20 mouse cellular contexts compared by ENCODE assay signal in the genomic region with DNA sequence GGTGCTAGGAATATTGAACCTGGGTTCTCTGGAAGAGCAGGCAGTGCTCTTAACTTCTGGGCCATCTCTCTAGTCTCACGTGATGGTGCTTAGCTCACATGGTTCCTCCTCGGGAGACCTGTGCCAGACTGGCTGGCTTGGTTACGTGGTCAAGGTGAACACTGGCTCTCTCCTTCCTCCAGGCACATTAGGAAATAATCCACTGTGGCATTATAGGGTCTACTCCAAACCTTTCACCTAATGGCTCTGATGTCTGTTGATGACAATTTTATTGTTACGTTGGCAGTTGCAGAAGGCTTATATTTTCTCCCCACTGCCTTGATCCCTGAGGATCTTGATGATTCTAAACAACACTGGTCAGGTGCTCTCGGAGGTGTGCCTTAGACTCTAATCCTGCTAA. TPM values are rescaled to one million over a fixed set of nuclear protein-coding genes. Genes with fewer than 3 reads are reported as not detected.
A peak's percentile ranks its signal among the peaks of the same experiment; 100 is the strongest.
DNase-seq lines count a peak whose midpoint lies in the region; ATAC-seq and TF ChIP-seq lines count a peak whose summit lies in the region.
"Had no signal": no experiment of that assay in that cellular context is flagged by ENCODE, and none has a peak within 500 bp of the region (broad histone marks: within the 10 kb centered on the region; RNA-seq: fewer than 3 reads in every experiment).

No protein-coding gene starts in this region.

- 74% methylated on average over 5 of the region's 5 CpGs for WGBS in intestine, embryonic 16.5 days
- WGBS in intestine, embryonic 15.5 days = 80% methylated on average over 5 of the region's 5 CpGs
- 63% methylated on average over 5 of the region's 5 CpGs for WGBS in stomach, postnatal 0 days
- WGBS in midbrain, embryonic 16.5 days = 86% methylated on average over 5 of the region's 5 CpGs

- H3K4me3 ChIP-seq in intestine, embryonic 16.5 days (ENCODE audit: low read length) = no peak overlapping the region
- H3K4me3 ChIP-seq in intestine, embryonic 15.5 days (replicated peaks) = no peak overlapping the region
- no peak overlapping the region for H3K4me3 ChIP-seq in bone marrow macrophage, adult 2 months (ENCODE audit: insufficient read depth, low read length)
- H3K4me3 ChIP-seq in cortical plate, adult 2 months (ENCODE audit: insufficient read depth, low read length) = no peak overlapping the region
- no peak overlapping the region for H3K4me3 ChIP-seq in stomach, postnatal 0 days (ENCODE audit: low read depth, low read length)
- H3K4me3 ChIP-seq in midbrain, embryonic 16.5 days (ENCODE audit: low read depth, low read length) = no peak overlapping the region
- H3K4me3 ChIP-seq: embryonic facial prominence, embryonic 12.5 days; forebrain, embryonic 13.5 days; heart, adult 2 months; heart, embryonic 15.5 days; hindbrain, embryonic 13.5 days had no signal

- peaks cover 6% of the 10 kb centered on the region; the same call in 1 of the 2 replicates for H3K36me3 ChIP-seq in intestine, embryonic 16.5 days (ENCODE audit: control insufficient read depth, insufficient read depth, low read length)
- peaks cover 15% of the 10 kb centered on the region; the same call in 1 of the 2 replicates for H3K36me3 ChIP-seq in intestine, embryonic 15.5 days
- peaks cover 19% of the 10 kb centered on the region for H3K36me3 ChIP-seq in stomach, postnatal 0 days (ENCODE audit: control insufficient read depth, insufficient read depth, low read length)
- peaks cover 22% of the 10 kb centered on the region for H3K36me3 ChIP-seq in midbrain, embryonic 16.5 days (ENCODE audit: control insufficient read depth, insufficient read depth, low read length)

- no peak overlapping the region for H3K4me2 ChIP-seq in intestine, embryonic 16.5 days (ENCODE audit: low read depth, low read length)
- H3K4me2 ChIP-seq in intestine, embryonic 15.5 days (replicated peaks) = no peak overlapping the region
- H3K4me2 ChIP-seq in stomach, postnatal 0 days (replicated peaks; ENCODE audit: low read depth) = no peak overlapping the region
- H3K4me2 ChIP-seq in midbrain, embryonic 16.5 days (ENCODE audit: low read length) = no peak overlapping the region
- H3K4me2 ChIP-seq: embryonic facial prominence, embryonic 12.5 days; forebrain, embryonic 13.5 days; heart, embryonic 11.5 days; heart, embryonic 15.5 days; hindbrain, embryonic 13.5 days had no signal

- no peak for DNase-seq in stomach, postnatal 0 days (ENCODE audit: low spot score)
- DNase-seq: cerebellum, adult 11 months; cerebellum, adult 8-10 months; cerebellum, postnatal 14 days; forebrain, postnatal 0 days; heart, adult 2 months; heart, postnatal 14 days had no signal

- H3K27me3 ChIP-seq in intestine, embryonic 16.5 days (replicated peaks; ENCODE audit: control insufficient read depth, insufficient read depth, low read length) = no peaks in the 10 kb centered on the region
- no peaks in the 10 kb centered on the region for H3K27me3 ChIP-seq in intestine, embryonic 15.5 days (replicated peaks)
- no peaks in the 10 kb centered on the region for H3K27me3 ChIP-seq in stomach, postnatal 0 days (ENCODE audit: control insufficient read depth, insufficient read depth, low read length)
- H3K27me3 ChIP-seq in midbrain, embryonic 16.5 days (ENCODE audit: control insufficient read depth, insufficient read depth, low read depth, low read length) = no peaks in the 10 kb centered on the region
- H3K27me3 ChIP-seq: embryonic facial prominence, embryonic 12.5 days; forebrain, embryonic 13.5 days; heart, embryonic 15.5 days; hindbrain, embryonic 13.5 days had no signal

- peak overlapping the region; percentile 37; the same call in 1 of the 2 replicates for H3K9ac ChIP-seq in intestine, embryonic 16.5 days (ENCODE audit: low read depth, low read length)
- H3K9ac ChIP-seq in intestine, embryonic 15.5 days = no peak overlapping the region
- H3K9ac ChIP-seq in stomach, postnatal 0 days (ENCODE audit: low read length) = no peak overlapping the region
- no peak overlapping the region for H3K9ac ChIP-seq in midbrain, embryonic 16.5 days (ENCODE audit: low read depth, low read length)
- H3K9ac ChIP-seq: embryonic facial prominence, embryonic 12.5 days; forebrain, embryonic 13.5 days; forebrain, postnatal 0 days; heart, embryonic 15.5 days; hindbrain, embryonic 13.5 days had no signal

- no peak for TF ChIP-seq CTCF in bone marrow macrophage, adult 2 months (IDR thresholded peaks at IDR 0.05; ENCODE audit: low read depth, low read length)
- TF ChIP-seq CTCF in cortical plate, adult 2 months (IDR thresholded peaks at IDR 0.05; ENCODE audit: extremely low read depth, insufficient read depth, low read length) = no peak
- no peak for TF ChIP-seq CTCF in stomach, postnatal 0 days (IDR thresholded peaks at IDR 0.05; ENCODE audit: low read depth)

- ATAC-seq in intestine, embryonic 16.5 days = no peak
- ATAC-seq in intestine, embryonic 15.5 days = no peak
- peak; percentile 43; the same call in 1 of the 2 replicates for ATAC-seq in stomach, postnatal 0 days (ENCODE audit: low FRiP score, low TSS enrichment)
- no peak for ATAC-seq in midbrain, embryonic 16.5 days
- ATAC-seq: forebrain, embryonic 13.5 days; forebrain, postnatal 0 days; hindbrain, postnatal 0 days had no signal

- TF ChIP-seq EP300 in stomach, postnatal 0 days (optimal IDR thresholded peaks at IDR 0.05) = no peak

- TF ChIP-seq POLR2A in bone marrow macrophage, adult 2 months (IDR thresholded peaks at IDR 0.05; ENCODE audit: borderline replicate concordance, low read depth, low read length) = no peak
- no peak for TF ChIP-seq POLR2A in cortical plate, adult 2 months (IDR thresholded peaks at IDR 0.05; ENCODE audit: extremely low read depth, insufficient read depth, low read length)

- no peaks in the 10 kb centered on the region for H3K9me3 ChIP-seq in intestine, embryonic 16.5 days (ENCODE audit: control insufficient read depth, low read length)
- H3K9me3 ChIP-seq in intestine, embryonic 15.5 days = no peaks in the 10 kb centered on the region
- no peaks in the 10 kb centered on the region for H3K9me3 ChIP-seq in stomach, postnatal 0 days (ENCODE audit: control insufficient read depth, low read length)
- no peaks in the 10 kb centered on the region for H3K9me3 ChIP-seq in midbrain, embryonic 16.5 days (replicated peaks; ENCODE audit: control insufficient read depth, low read length, poor library complexity, severe bottlenecking)
- H3K9me3 ChIP-seq: embryonic facial prominence, embryonic 12.5 days; forebrain, embryonic 13.5 days; heart, embryonic 15.5 days; hindbrain, embryonic 13.5 days had no signal

- no peak overlapping the region for H3K27ac ChIP-seq in intestine, embryonic 16.5 days (ENCODE audit: low read length)
- no peak overlapping the region for H3K27ac ChIP-seq in intestine, embryonic 15.5 days
- H3K27ac ChIP-seq in bone marrow macrophage, adult 2 months (ENCODE audit: insufficient read depth, low read depth, low read length) = peak overlapping the region; percentile 64
- H3K27ac ChIP-seq in cortical plate, adult 2 months (ENCODE audit: insufficient read depth, low read length) = peak overlapping the region; percentile 31; the same call in 1 of the 2 replicates
- no peak overlapping the region for H3K27ac ChIP-seq in stomach, postnatal 0 days (replicated peaks)
- no peak overlapping the region for H3K27ac ChIP-seq in midbrain, embryonic 16.5 days (ENCODE audit: low read length)
- H3K27ac ChIP-seq: embryonic facial prominence, embryonic 12.5 days; forebrain, embryonic 13.5 days; heart, adult 2 months; heart, embryonic 15.5 days; hindbrain, embryonic 13.5 days; hindbrain, postnatal 0 days had no signal

- H3K4me1 ChIP-seq in intestine, embryonic 16.5 days (ENCODE audit: control insufficient read depth, insufficient read depth, low read length) = peaks cover 27% of the 10 kb centered on the region
- peaks cover 12% of the 10 kb centered on the region for H3K4me1 ChIP-seq in intestine, embryonic 15.5 days (replicated peaks)
- peaks cover 23% of the 10 kb centered on the region for H3K4me1 ChIP-seq in bone marrow macrophage, adult 2 months (ENCODE audit: control insufficient read depth, insufficient read depth, low read length)
- H3K4me1 ChIP-seq in cortical plate, adult 2 months (ENCODE audit: control insufficient read depth, insufficient read depth, low read length) = no peaks in the 10 kb centered on the region; the same call in 1 of the 2 replicates
- H3K4me1 ChIP-seq in stomach, postnatal 0 days (replicated peaks; ENCODE audit: control insufficient read depth, insufficient read depth) = no peaks in the 10 kb centered on the region
- H3K4me1 ChIP-seq in midbrain, embryonic 16.5 days (ENCODE audit: control insufficient read depth, insufficient read depth, low read length) = 0 out of 2 replicates have a peak, but pooled peaks cover 2% of the 10 kb centered on the region
- H3K4me1 ChIP-seq: embryonic facial prominence, embryonic 12.5 days; hindbrain, embryonic 13.5 days had no signal

RNA-seq across cellular contexts. Expression of gene Trim26, which starts 12.0 kb away (rescaled TPM):
- 36.5 and 39.2 TPM in 2 replicates for polyA plus RNA-seq in intestine, embryonic 16.5 days (2015; fragmentation: Nextera tagmentation; extraction: Ambion mirVana)
- polyA plus RNA-seq in intestine, embryonic 15.5 days (2015; fragmentation: Nextera tagmentation; extraction: Ambion mirVana) = 38.0 and 41.5 TPM in 2 replicates
- polyA plus RNA-seq in bone marrow macrophage, adult 2 months (2012; ENCODE audit: insufficient read depth, insufficient read length, missing spikeins) = 65.9 and 67.3 TPM in 2 replicates
- 18.6 and 19.2 TPM in 2 replicates for polyA plus RNA-seq in cortical plate, adult 2 months (2012; rRNA removed)
- 22.9 and 24.0 TPM in 2 replicates for polyA plus RNA-seq in stomach, postnatal 0 days (2015; fragmentation: Nextera tagmentation; extraction: Ambion mirVana)
- polyA plus RNA-seq in midbrain, embryonic 16.5 days (2015; fragmentation: Nextera tagmentation; extraction: Ambion mirVana) = 44.5 and 48.0 TPM in 2 replicates

RNA-seq across cellular contexts. Expression of gene Trim15, which starts 18.1 kb away (rescaled TPM):
- 8.5 and 11.6 TPM in 2 replicates for polyA plus RNA-seq in intestine, embryonic 16.5 days (2015; fragmentation: Nextera tagmentation; extraction: Ambion mirVana)
- 4.6 and 6.1 TPM in 2 replicates for polyA plus RNA-seq in intestine, embryonic 15.5 days (2015; fragmentation: Nextera tagmentation; extraction: Ambion mirVana)
- polyA plus RNA-seq in bone marrow macrophage, adult 2 months (2012; ENCODE audit: insufficient read depth, insufficient read length, missing spikeins) = not detected in 2 replicates
- not detected in 2 replicates for polyA plus RNA-seq in cortical plate, adult 2 months (2012; rRNA removed)
- 2.0 and 2.1 TPM in 2 replicates for polyA plus RNA-seq in stomach, postnatal 0 days (2015; fragmentation: Nextera tagmentation; extraction: Ambion mirVana)
- polyA plus RNA-seq in midbrain, embryonic 16.5 days (2015; fragmentation: Nextera tagmentation; extraction: Ambion mirVana) = 0.53 and 0.89 TPM in 2 replicates

RNA-seq across cellular contexts. Expression of gene Trim10, which starts 20.5 kb away (rescaled TPM):
- 3.3 and 5.7 TPM in 2 replicates for polyA plus RNA-seq in intestine, embryonic 16.5 days (2015; fragmentation: Nextera tagmentation; extraction: Ambion mirVana)
- polyA plus RNA-seq in intestine, embryonic 15.5 days (2015; fragmentation: Nextera tagmentation; extraction: Ambion mirVana) = 4.8 and 5.2 TPM in 2 replicates
- polyA plus RNA-seq in bone marrow macrophage, adult 2 months (2012; ENCODE audit: insufficient read depth, insufficient read length, missing spikeins) = not detected in 2 replicates
- not detected in 2 replicates for polyA plus RNA-seq in cortical plate, adult 2 months (2012; rRNA removed)
- 0.28 and 0.32 TPM in 2 replicates for polyA plus RNA-seq in stomach, postnatal 0 days (2015; fragmentation: Nextera tagmentation; extraction: Ambion mirVana)
- 0.70 and 1.0 TPM in 2 replicates for polyA plus RNA-seq in midbrain, embryonic 16.5 days (2015; fragmentation: Nextera tagmentation; extraction: Ambion mirVana)

RNA-seq across cellular contexts. Expression of gene H2-M10.6, which starts 36.9 kb away (rescaled TPM):
- not detected in 2 replicates for polyA plus RNA-seq in intestine, embryonic 16.5 days (2015; fragmentation: Nextera tagmentation; extraction: Ambion mirVana)
- polyA plus RNA-seq in intestine, embryonic 15.5 days (2015; fragmentation: Nextera tagmentation; extraction: Ambion mirVana) = not detected in 2 replicates
- not detected in 2 replicates for polyA plus RNA-seq in bone marrow macrophage, adult 2 months (2012; ENCODE audit: insufficient read depth, insufficient read length, missing spikeins)
- not detected in 2 replicates for polyA plus RNA-seq in cortical plate, adult 2 months (2012; rRNA removed)
- not detected in 2 replicates for polyA plus RNA-seq in stomach, postnatal 0 days (2015; fragmentation: Nextera tagmentation; extraction: Ambion mirVana)
- not detected in 2 replicates for polyA plus RNA-seq in midbrain, embryonic 16.5 days (2015; fragmentation: Nextera tagmentation; extraction: Ambion mirVana)
- polyA plus RNA-seq: brain, embryonic 14.5 days; embryonic facial prominence, embryonic 12.5 days; forebrain, embryonic 13.5 days; forebrain, postnatal 0 days; heart, adult 2 months; heart, embryonic 11.5 days; heart, embryonic 15.5 days; hindbrain, embryonic 13.5 days; hindbrain, postnatal 0 days; intestine, embryonic 14.5 days had no signal

RNA-seq across cellular contexts. Expression of gene Trim40, which starts 41.0 kb away (rescaled TPM):
- 2.3 and 2.6 TPM in 2 replicates for polyA plus RNA-seq in intestine, embryonic 16.5 days (2015; fragmentation: Nextera tagmentation; extraction: Ambion mirVana)
- 0.78 and 1.2 TPM in 2 replicates for polyA plus RNA-seq in intestine, embryonic 15.5 days (2015; fragmentation: Nextera tagmentation; extraction: Ambion mirVana)
- not detected in 2 replicates for polyA plus RNA-seq in bone marrow macrophage, adult 2 months (2012; ENCODE audit: insufficient read depth, insufficient read length, missing spikeins)
- polyA plus RNA-seq in cortical plate, adult 2 months (2012; rRNA removed) = 0.19 and 0.29 TPM in 2 replicates
- polyA plus RNA-seq in stomach, postnatal 0 days (2015; fragmentation: Nextera tagmentation; extraction: Ambion mirVana) = 0.80 and 1.0 TPM in 2 replicates
- not detected in 2 replicates for polyA plus RNA-seq in midbrain, embryonic 16.5 days (2015; fragmentation: Nextera tagmentation; extraction: Ambion mirVana)
- polyA plus RNA-seq: brain, embryonic 14.5 days; embryonic facial prominence, embryonic 12.5 days; forebrain, embryonic 13.5 days; heart, adult 2 months; heart, embryonic 11.5 days; heart, embryonic 15.5 days; hindbrain, embryonic 13.5 days; hindbrain, postnatal 0 days had no signal

Comparison
In these comparisons a context has a peak if more than half of its experiments do, and no peak if none do; other contexts are left out.
1. H3K27ac ChIP-seq: peak in bone marrow macrophage, adult 2 months (single experiment) and cortical plate, adult 2 months (single experiment); none in intestine, embryonic 16.5 days (single experiment), intestine, embryonic 15.5 days (single experiment), stomach, postnatal 0 days (single experiment) and midbrain, embryonic 16.5 days (single experiment).